Mouse (Mus musculus) heart, embryonic 11.5 days (tissue): Measurements from ENCODE around the gene Plekho2. TPM values are rescaled to one million over a fixed set of nuclear protein-coding genes. Genes with fewer than 3 reads are reported as not detected.

ENCODE experiments used
- ATAC-seq: fragments of 200-750 bp; cut with Nextera tagmentation; replicated peaks from 2 replicates; pipeline ENCODE4 v1.8.0; 2017; ENCODE audit warnings: moderate library complexity; ENCODE audit not compliant: insufficient number of reproducible peaks, low FRiP score, low TSS enrichment
- H3K27ac ChIP-seq: fragments of 300-500 bp; sonication (generic); 2 replicates; pipeline ENCODE4 v1.5.1; 2014; ENCODE audit warnings: mild to moderate bottlenecking, low read depth, low read length
- H3K27me3 ChIP-seq: fragments of 300-500 bp; sonication (generic); 2 replicates; pipeline ENCODE4 v1.6.1; 2014; ENCODE audit warnings: mild to moderate bottlenecking, low read length, mixed read lengths; ENCODE audit not compliant: control insufficient read depth, insufficient read depth
- H3K36me3 ChIP-seq: fragments of 300-500 bp; sonication (generic); 2 replicates; pipeline ENCODE4 v1.6.1; 2014; ENCODE audit warnings: mild to moderate bottlenecking, low read length, moderate library complexity, mixed read lengths; ENCODE audit not compliant: control insufficient read depth, insufficient read depth
- H3K4me1 ChIP-seq: fragments of 300-500 bp; sonication (generic); 2 replicates; pipeline ENCODE4 v1.6.1; 2014; ENCODE audit warnings: low read length; ENCODE audit not compliant: control insufficient read depth, insufficient read depth
- H3K4me2 ChIP-seq: fragments of 300-500 bp; sonication (generic); 2 replicates; pipeline ENCODE4 v1.6.1; 2014; ENCODE audit warnings: mild to moderate bottlenecking, moderate library complexity
- H3K4me3 ChIP-seq: fragments of 300-500 bp; sonication (generic); 2 replicates; pipeline ENCODE4 v1.5.1; 2014; ENCODE audit warnings: low read depth, low read length
- H3K9ac ChIP-seq: fragments of 300-500 bp; sonication (generic); 2 replicates; pipeline ENCODE4 v1.6.1; 2014; ENCODE audit warnings: mild to moderate bottlenecking, low read depth, low read length, moderate library complexity
- H3K9me3 ChIP-seq: fragments of 300-500 bp; sonication (generic); replicated peaks from 2 replicates; pipeline ENCODE4 v1.6.1; 2016; ENCODE audit warnings: low read length; ENCODE audit not compliant: control insufficient read depth
- WGBS: fragments of 180-500 bp; shearing (Covaris S2); extraction: QIAGEN DNeasy Blood & Tissue Kit; methylation state at CpG from one replicate; pipeline ENCODE4 v1.1.7; 2014; ENCODE audit not compliant: insufficient replicate concordance; 5-methylcytosine and 5-hydroxymethylcytosine counted together
- polyA plus RNA-seq: library from polyadenylated mRNA; unstranded; fragments of >200 nt; fragmentation: Nextera tagmentation; extraction: Ambion mirVana; gene quantifications from 2 replicates; pipeline ENCODE4 v1.2.1, GENCODE M21; 2014

The Plekho2 gene
- polyA plus RNA-seq, 1 experiment from 2014 or later: 11.9 TPM

DNA sequence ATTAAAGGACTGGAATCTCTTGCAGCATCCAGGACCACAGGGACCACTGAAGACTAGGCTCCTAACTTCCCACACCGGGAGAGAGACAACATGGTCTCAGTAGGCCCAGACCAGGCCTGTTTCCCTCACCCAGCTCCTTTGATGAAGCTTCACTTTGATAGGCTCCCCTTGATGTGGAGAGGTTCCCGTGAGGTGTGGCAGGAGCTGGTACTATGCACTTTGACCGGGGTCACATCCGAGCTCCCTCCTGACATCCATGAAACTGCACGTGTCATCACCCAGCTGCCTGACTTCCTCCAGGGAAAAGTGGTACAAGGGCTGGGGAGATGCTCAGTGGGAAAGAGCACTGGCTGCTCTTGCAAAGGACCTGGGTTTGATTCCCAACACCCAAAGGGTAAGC is 16.8 kb downstream of the Plekho2 start:
- no peak overlapping the region for H3K4me3 ChIP-seq
- 94% methylated on average over 5 of the region's 5 CpGs for WGBS
- H3K36me3 ChIP-seq: peaks cover 23% of the 10 kb centered on the region
- H3K9ac ChIP-seq: no peak overlapping the region
- peak overlapping the region; percentile 63; the same call in 1 of the 2 replicates for H3K27ac ChIP-seq
- no peaks in the 10 kb centered on the region for H3K27me3 ChIP-seq
- H3K9me3 ChIP-seq: no peaks in the 10 kb centered on the region
- no peak overlapping the region for H3K4me2 ChIP-seq
- ATAC-seq: no peak
- H3K4me1 ChIP-seq: peaks cover 20% of the 10 kb centered on the region

DNA sequence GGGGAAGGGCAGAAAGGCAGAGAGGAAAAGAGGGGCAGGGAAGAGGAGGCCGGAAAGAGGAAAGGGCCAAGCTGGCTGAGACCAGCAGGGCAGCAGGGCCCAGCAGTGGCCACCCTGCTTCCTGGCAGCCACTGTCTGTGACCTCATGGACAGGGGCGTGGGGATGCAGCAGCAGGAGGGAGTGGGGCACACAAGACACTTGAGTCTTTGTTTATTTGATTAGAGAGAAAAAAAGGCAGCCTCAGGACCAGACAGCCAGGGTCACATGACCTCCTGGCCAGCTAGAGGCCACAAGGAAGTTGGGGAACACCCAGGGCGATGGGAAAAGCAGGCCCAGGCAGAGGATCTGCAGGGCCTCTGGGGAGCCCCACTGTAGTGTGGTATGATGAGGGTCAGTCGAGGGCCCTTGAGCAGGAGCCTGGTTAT is 17.7 kb downstream of the Plekho2 start:
- Histone ChIP-seq H3K4me2 (no peak overlapping the region), H3K36me3 (peaks cover 23% of the 10 kb centered on the region), H3K9me3 (no peaks in the 10 kb centered on the region), H3K4me1 (peaks cover 20% of the 10 kb centered on the region), H3K9ac (peak overlapping the region; percentile 44; the same call in 1 of the 2 replicates), H3K27ac (peak overlapping the region; percentile 63), H3K4me3 (no peak overlapping the region), H3K27me3 (no peaks in the 10 kb centered on the region)
- WGBS: 31% methylated on average over 4 of the region's 4 CpGs
- ATAC-seq: peak; percentile 41; the same call in 1 of the 2 replicates

- H3K4me3 ChIP-seq: no peak overlapping the region
- H3K4me1 ChIP-seq: peaks cover 20% of the 10 kb centered on the region
- no peak for ATAC-seq
- H3K27ac ChIP-seq: no peak overlapping the region
- H3K36me3 ChIP-seq: peaks cover 22% of the 10 kb centered on the region
- no peak overlapping the region for H3K4me2 ChIP-seq
- H3K27me3 ChIP-seq: no peaks in the 10 kb centered on the region
- 81% methylated on average over 4 of the region's 4 CpGs for WGBS
- no peaks in the 10 kb centered on the region for H3K9me3 ChIP-seq
- H3K9ac ChIP-seq: no peak overlapping the region
These were observed 18.8 kb downstream of the Plekho2 start for GRCm38 (mm10) chr9:65561016-65561415.

DNA sequence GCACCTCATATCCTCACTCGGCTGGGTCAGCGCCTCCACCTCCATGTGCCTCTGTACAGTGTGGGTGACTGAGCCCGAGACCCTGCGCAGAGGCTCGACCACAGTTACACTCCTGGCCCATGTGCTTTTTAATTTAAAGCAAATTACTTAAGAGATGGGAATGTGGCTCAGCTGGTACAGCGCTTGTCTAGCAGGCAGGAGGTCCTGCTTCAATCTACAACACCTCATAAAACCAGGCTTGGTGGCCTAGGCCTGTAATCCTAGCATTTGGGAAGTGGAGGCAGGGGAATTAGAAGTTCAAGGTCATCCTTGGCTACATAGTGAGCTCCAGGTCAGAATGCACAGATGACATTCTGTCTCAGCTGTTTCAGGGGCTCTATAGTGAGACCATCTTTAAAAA is 21.0 kb downstream of the Plekho2 start:
- H3K36me3 ChIP-seq: peaks cover 20% of the 10 kb centered on the region
- H3K4me1 ChIP-seq: peaks cover 35% of the 10 kb centered on the region
- WGBS: 92% methylated on average over 6 of the region's 6 CpGs
- H3K27ac ChIP-seq: no peak overlapping the region
- H3K9me3 ChIP-seq: no peaks in the 10 kb centered on the region
- no peak for ATAC-seq
- H3K27me3 ChIP-seq: no peaks in the 10 kb centered on the region
- H3K4me3 ChIP-seq: no peak overlapping the region
- no peak overlapping the region for H3K9ac ChIP-seq
- H3K4me2 ChIP-seq: no peak overlapping the region

- Histone ChIP-seq H3K4me2 (no peak overlapping the region), H3K27me3 (no peaks in the 10 kb centered on the region), H3K27ac (no peak overlapping the region), H3K9ac (no peak overlapping the region), H3K4me1 (peaks cover 27% of the 10 kb centered on the region), H3K9me3 (no peaks in the 10 kb centered on the region), H3K36me3 (peaks cover 8% of the 10 kb centered on the region), H3K4me3 (no peak overlapping the region)
- no peak for ATAC-seq
- 88% methylated on average over 5 of the region's 5 CpGs for WGBS
These were observed 22.9 kb downstream of the Plekho2 start for GRCm38 (mm10) chr9:65556979-65557378.

DNA sequence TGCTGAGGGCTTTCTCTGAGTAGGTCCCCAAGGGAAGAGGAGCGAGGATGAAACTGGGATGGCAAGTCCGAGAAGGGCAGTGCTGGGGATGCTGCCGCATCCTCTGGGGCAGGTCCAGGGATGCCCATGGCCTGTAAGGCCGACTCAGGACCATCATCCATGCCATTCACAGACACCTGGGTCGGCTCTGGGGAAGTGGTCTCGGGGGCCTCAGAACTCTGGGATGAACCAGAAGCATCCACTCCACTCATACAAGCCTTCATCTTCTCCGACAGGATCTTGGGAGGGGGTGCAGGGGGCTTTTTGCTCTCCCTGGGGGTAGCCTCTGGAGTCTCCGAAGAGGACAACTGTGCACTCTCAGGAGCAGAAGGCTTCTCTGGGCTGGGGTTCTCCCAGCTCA is 23.5 kb downstream of the Plekho2 start:
- no peak overlapping the region for H3K4me2 ChIP-seq
- no peak overlapping the region for H3K9ac ChIP-seq
- ATAC-seq: no peak
- H3K27me3 ChIP-seq: no peaks in the 10 kb centered on the region
- peaks cover 24% of the 10 kb centered on the region for H3K4me1 ChIP-seq
- 89% methylated on average over 8 of the region's 8 CpGs for WGBS
- no peaks in the 10 kb centered on the region for H3K9me3 ChIP-seq
- H3K4me3 ChIP-seq: no peak overlapping the region
- H3K36me3 ChIP-seq: peaks cover 8% of the 10 kb centered on the region
- H3K27ac ChIP-seq: no peak overlapping the region

GRCm38 (mm10) chr9:65555621-65556020 is 24.2 kb downstream of the Plekho2 start:
- no peak for ATAC-seq
- WGBS: 69% methylated on average over 4 of the region's 4 CpGs
- Histone ChIP-seq H3K36me3 (peaks cover 8% of the 10 kb centered on the region), H3K9ac (no peak overlapping the region), H3K4me1 (peaks cover 26% of the 10 kb centered on the region), H3K27ac (peak overlapping the region; percentile 48), H3K27me3 (no peaks in the 10 kb centered on the region), H3K4me3 (no peak overlapping the region), H3K4me2 (no peak overlapping the region), H3K9me3 (no peaks in the 10 kb centered on the region)

DNA sequence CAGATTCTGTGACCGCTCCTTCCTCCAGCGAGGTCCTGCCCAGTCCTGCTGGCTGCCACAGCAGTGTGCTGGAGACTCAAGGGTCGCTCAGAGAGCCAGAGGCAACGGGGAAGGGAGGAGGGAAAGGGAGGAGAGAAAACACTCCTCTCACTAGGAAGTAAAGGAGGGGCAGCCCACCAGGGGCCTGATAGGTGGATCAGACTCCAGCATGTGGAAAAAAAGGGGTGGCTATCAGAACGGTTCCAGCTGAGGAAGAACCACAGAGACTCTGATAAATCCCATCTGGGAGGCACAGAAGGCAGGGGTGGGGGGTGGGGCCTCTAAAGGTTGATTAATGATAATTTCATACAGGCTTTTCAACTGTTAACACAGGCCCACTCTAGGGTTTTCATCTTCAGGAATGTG is 24.8 kb downstream of the Plekho2 start:
- Histone ChIP-seq H3K9me3 (no peaks in the 10 kb centered on the region), H3K27me3 (no peaks in the 10 kb centered on the region), H3K27ac (peak overlapping the region; percentile 48), H3K9ac (peak overlapping the region; percentile 24; the same call in 1 of the 2 replicates), H3K4me1 (peaks cover 32% of the 10 kb centered on the region), H3K36me3 (peaks cover 8% of the 10 kb centered on the region), H3K4me2 (peak overlapping the region; percentile 33), H3K4me3 (no peak overlapping the region)
- ATAC-seq: peak; percentile 43; the same call in 1 of the 2 replicates
- 1% methylated on average over 5 of the region's 5 CpGs for WGBS

GRCm38 (mm10) chr9:65552711-65553110 is 27.1 kb downstream of the Plekho2 start:
- peaks cover 37% of the 10 kb centered on the region for H3K4me1 ChIP-seq
- no peak for ATAC-seq
- no peaks in the 10 kb centered on the region for H3K36me3 ChIP-seq
- no peaks in the 10 kb centered on the region for H3K9me3 ChIP-seq
- no peak overlapping the region for H3K4me3 ChIP-seq
- H3K27ac ChIP-seq: no peak overlapping the region
- no peak overlapping the region for H3K9ac ChIP-seq
- no peak overlapping the region for H3K4me2 ChIP-seq
- 92% methylated on average over 2 of the region's 2 CpGs for WGBS
- no peaks in the 10 kb centered on the region for H3K27me3 ChIP-seq
